17 mouse cellular contexts compared by ENCODE assay signal in the genomic region with DNA sequence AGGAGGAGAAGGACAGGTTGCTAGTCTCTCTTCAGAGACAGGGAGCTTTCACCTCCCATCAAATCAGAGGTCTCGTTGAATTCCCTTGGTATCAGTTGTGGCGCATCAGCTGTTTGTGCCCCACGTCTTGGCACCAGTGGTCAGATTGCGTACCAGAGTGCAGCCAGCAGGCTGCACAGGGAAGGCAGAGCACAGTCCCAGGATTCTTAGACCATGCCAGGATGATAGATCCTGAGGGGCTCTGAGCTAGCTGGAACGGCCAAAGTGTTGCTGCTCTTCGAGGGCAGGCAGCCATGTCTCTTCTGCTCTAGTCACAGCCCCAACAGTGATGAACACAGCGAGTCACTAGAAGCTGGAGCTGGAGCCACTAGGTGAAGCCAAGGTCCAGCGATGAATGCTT.
DNase-seq lines count a peak whose midpoint lies in the region; TF ChIP-seq lines count a peak whose summit lies in the region.
"Had no signal": no experiment of that assay in that cellular context is flagged by ENCODE, and none has a peak within 500 bp of the region (broad histone marks: within the 10 kb centered on the region; RNA-seq: fewer than 3 reads in every experiment).

No protein-coding gene starts in this region.

- no peak for TF ChIP-seq CTCF in left cerebral cortex, adult 2 months (IDR thresholded peaks at IDR 0.05)

- H3K4me3 ChIP-seq in left cerebral cortex, adult 2 months = no peak overlapping the region
- H3K4me3 ChIP-seq: embryonic facial prominence, embryonic 13.5 days; embryonic facial prominence, embryonic 15.5 days; erythroblast, embryonic 14.5 days; forebrain, embryonic 10.5 days; forebrain, embryonic 12.5 days had no signal

- H3K27ac ChIP-seq in left cerebral cortex, adult 2 months = no peak overlapping the region
- H3K27ac ChIP-seq: embryonic facial prominence, embryonic 13.5 days; embryonic facial prominence, embryonic 15.5 days; forebrain, embryonic 10.5 days; forebrain, embryonic 12.5 days had no signal

- intact Hi-C loops in left cerebral cortex, postnatal 4 days (cut with DNase I) = loop anchor here (10.0 kb wide), 2 partner anchors 100 to 130 kb away; no protein-coding TSS in a partner anchor
- intact Hi-C loops in left cerebral cortex, adult 2 months (cut with DNase I) = no loop called here

- peak; percentile 36 to 47 for DNase-seq in cerebellum, postnatal 14 days
- no peak for DNase-seq in cerebellum, adult 8-10 months
- peak; percentile 52 for DNase-seq in left cerebral cortex, postnatal 4 days
- DNase-seq in left cerebral cortex, adult 2 months (ENCODE audit: extremely low spot score in 1 of 2, low spot score in 2 of 2) = no peak
- DNase-seq: adrenal gland, adult 2 months; adrenal gland, postnatal 10 days; adrenal gland, postnatal 25 days; cerebellum, adult 11 months; cerebellum, adult 18-20 months; cerebellum, adult 9-11 months; cerebellum, postnatal 36 days; embryo, embryonic 11 days had no signal

Comparison
In these comparisons a context has a peak if more than half of its experiments do, and no peak if none do; other contexts are left out.
1. DNase-seq: peak in cerebellum, postnatal 14 days (2 of 2) and left cerebral cortex, postnatal 4 days (single experiment); none in cerebellum, adult 8-10 months (single experiment) and left cerebral cortex, adult 2 months (0 of 2).